Mouse (Mus musculus) kidney, postnatal 0 days (tissue): ENCODE data around the gene Mpig6b. TPM values are rescaled to one million over a fixed set of nuclear protein-coding genes. Genes with fewer than 3 reads are reported as not detected.

ENCODE experiments used
- ATAC-seq: fragments of 200-750 bp; cut with Nextera tagmentation; replicated peaks from 2 replicates; pipeline ENCODE4 v1.8.0; 2017; ENCODE audit warnings: low read depth, moderate number of reproducible peaks, moderate TSS enrichment, moderate library complexity; ENCODE audit not compliant: low FRiP score
- DNase-seq: peaks from one replicate; pipeline ENCODE4 v3.0.0-alpha.2; 2016; ENCODE audit warnings: low spot score
- H3K27ac ChIP-seq: fragments of 300-500 bp; sonication (generic); 2 replicates; pipeline ENCODE4 v1.5.1; 2014; ENCODE audit warnings: mild to moderate bottlenecking
- H3K27me3 ChIP-seq: fragments of 300-500 bp; sonication (generic); 2 replicates; pipeline ENCODE4 v1.6.1; 2014; ENCODE audit warnings: low read length, mixed read lengths; ENCODE audit not compliant: insufficient read depth
- H3K36me3 ChIP-seq: fragments of 300-500 bp; sonication (generic); 2 replicates; pipeline ENCODE4 v1.6.1; 2014; ENCODE audit warnings: low read length, mixed read lengths; ENCODE audit not compliant: insufficient read depth
- H3K4me1 ChIP-seq: fragments of 300-500 bp; sonication (generic); replicated peaks from 2 replicates; pipeline ENCODE4 v1.6.1; 2014; ENCODE audit warnings: antibody characterized with exemption, low read length, mixed read lengths; ENCODE audit not compliant: insufficient read depth
- H3K4me2 ChIP-seq: fragments of 300-500 bp; sonication (generic); 2 replicates; pipeline ENCODE4 v1.6.1; 2014; ENCODE audit warnings: mild to moderate bottlenecking, low read length, moderate library complexity, mixed read lengths
- H3K4me3 ChIP-seq: fragments of 300-500 bp; sonication (generic); replicated peaks from 2 replicates; pipeline ENCODE4 v1.5.1; 2014; ENCODE audit warnings: low read depth, low read length
- H3K9ac ChIP-seq: fragments of 300-500 bp; sonication (generic); 2 replicates; pipeline ENCODE4 v1.6.1; 2014; ENCODE audit warnings: low read depth, low read length
- H3K9me3 ChIP-seq: fragments of 300-500 bp; sonication (generic); replicated peaks from 2 replicates; pipeline ENCODE4 v1.6.1; 2016; ENCODE audit warnings: low read length, inconsistent platforms, mixed read lengths
- CTCF ChIP-seq: IDR thresholded peaks from 2 replicates; pipeline ENCODE4 v1.5.1; 2016; ENCODE audit warnings: antibody characterized with exemption, low read depth, mild to moderate bottlenecking, moderate library complexity
- WGBS: fragments of 180-500 bp; shearing (Covaris S2); extraction: QIAGEN DNeasy Blood & Tissue Kit; methylation state at CpG from one replicate; pipeline ENCODE4 v1.1.7; 2014; 5-methylcytosine and 5-hydroxymethylcytosine counted together
- polyA plus RNA-seq: library from polyadenylated mRNA; unstranded; fragments of >200 nt; fragmentation: Nextera tagmentation; extraction: Ambion mirVana; gene quantifications from 2 replicates; pipeline ENCODE4 v1.2.1, GENCODE M21; 2015

Gene Mpig6b
- polyA plus RNA-seq, 1 experiment from 2014 or later = 0.36 TPM

GRCm38 (mm10) chr17:35074097-35074496 is 8.1 kb upstream of the Mpig6b start:
- Histone ChIP-seq H3K27ac (no peak overlapping the region), H3K4me2 (no peak overlapping the region), H3K9ac (no peak overlapping the region), H3K4me1 (peaks cover 3% of the 10 kb centered on the region; the same call in 1 of the 2 replicates), H3K4me3 (no peak overlapping the region), H3K27me3 (no peaks in the 10 kb centered on the region), H3K36me3 (no peaks in the 10 kb centered on the region), H3K9me3 (no peaks in the 10 kb centered on the region)
- TF ChIP-seq CTCF = no peak
- ATAC-seq (no peak), DNase-seq (no peak)
- 35% methylated on average over 17 of the region's 17 CpGs for WGBS

DNA sequence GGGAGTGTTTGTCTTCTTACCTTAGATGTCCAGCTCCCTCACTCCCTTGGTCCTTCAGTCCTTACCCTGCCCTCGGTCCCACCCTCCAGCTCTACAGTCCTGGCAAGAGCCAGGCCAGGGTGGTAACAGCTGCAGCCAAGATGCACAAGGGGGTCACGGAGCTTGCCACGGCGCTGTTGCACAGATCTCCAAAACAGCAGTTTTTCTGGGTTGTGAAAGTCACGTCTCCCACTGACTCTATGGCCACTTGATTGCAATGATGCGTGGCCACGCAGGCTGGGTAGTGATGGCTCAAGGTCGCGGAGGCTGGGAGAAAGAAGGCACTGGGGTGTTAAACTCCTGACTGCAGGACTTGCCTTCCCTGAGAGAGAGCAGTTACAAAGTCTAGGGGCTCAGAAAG is 5.5 kb upstream of the Mpig6b start:
- no peak for TF ChIP-seq CTCF
- H3K4me1 ChIP-seq = 0 out of 2 replicates have a peak, but pooled peaks cover under 1% of the 10 kb centered on the region
- H3K4me3 ChIP-seq = no peak overlapping the region
- no peak overlapping the region for H3K4me2 ChIP-seq
- H3K9me3 ChIP-seq = no peaks in the 10 kb centered on the region
- 42% methylated on average over 9 of the region's 9 CpGs for WGBS
- ATAC-seq = no peak
- H3K27ac ChIP-seq = no peak overlapping the region
- no peaks in the 10 kb centered on the region for H3K27me3 ChIP-seq
- no peaks in the 10 kb centered on the region for H3K36me3 ChIP-seq
- DNase-seq = no peak
- no peak overlapping the region for H3K9ac ChIP-seq

- WGBS = 59% methylated on average over 6 of the region's 6 CpGs
- no peak overlapping the region for H3K4me3 ChIP-seq
- ATAC-seq (no peak), DNase-seq (no peak)
- no peaks in the 10 kb centered on the region for H3K36me3 ChIP-seq
- H3K9me3 ChIP-seq = no peaks in the 10 kb centered on the region
- H3K27me3 ChIP-seq = no peaks in the 10 kb centered on the region
- no peak overlapping the region for H3K9ac ChIP-seq
- H3K27ac ChIP-seq = no peak overlapping the region
- TF ChIP-seq CTCF = no peak
- H3K4me2 ChIP-seq = no peak overlapping the region
- no peaks in the 10 kb centered on the region for H3K4me1 ChIP-seq
These were observed 4.7 kb upstream of the Mpig6b start for GRCm38 (mm10) chr17:35070556-35071229.

DNA sequence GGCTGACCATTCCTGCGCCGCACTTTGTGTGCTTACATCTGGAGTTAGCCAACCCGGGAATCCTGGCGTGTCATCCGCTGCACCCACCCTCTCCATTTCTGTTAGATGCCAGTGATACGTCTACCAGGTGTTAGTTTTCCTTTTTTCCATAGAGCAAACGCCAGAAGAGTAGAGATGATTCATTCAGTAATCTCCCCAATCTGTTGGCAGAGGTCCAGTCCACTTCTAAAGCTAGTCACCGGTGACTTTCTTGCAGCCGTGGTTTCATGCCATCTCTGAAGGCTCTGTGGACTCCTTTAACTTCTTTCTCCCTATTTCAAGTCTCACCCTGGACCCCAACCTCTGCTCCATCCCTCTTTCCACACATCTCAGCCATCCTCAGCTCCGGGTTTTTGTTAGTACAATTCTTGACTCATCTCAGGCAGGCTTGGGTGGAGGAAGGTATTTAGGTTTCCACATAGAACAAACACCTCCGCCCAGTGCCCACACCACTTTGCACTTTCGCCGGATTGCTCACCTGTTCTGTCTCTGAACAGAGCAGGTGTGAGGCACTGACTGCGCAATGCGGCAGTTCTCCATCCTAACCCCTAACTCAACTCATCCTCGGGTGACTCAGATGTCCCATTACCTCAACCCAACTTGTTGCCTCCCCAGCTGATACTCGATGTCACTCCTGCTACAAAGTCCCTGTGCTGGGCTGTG is 2.4 kb upstream of the Mpig6b start:
- Histone ChIP-seq H3K4me3 (no peak overlapping the region), H3K27ac (no peak overlapping the region), H3K9me3 (no peaks in the 10 kb centered on the region), H3K4me2 (no peak overlapping the region), H3K9ac (no peak overlapping the region), H3K27me3 (no peaks in the 10 kb centered on the region), H3K4me1 (peaks cover 10% of the 10 kb centered on the region; the same call in 1 of the 2 replicates), H3K36me3 (no peaks in the 10 kb centered on the region)
- DNase-seq = no peak
- no peak for ATAC-seq
- WGBS = 76% methylated on average over 17 of the region's 17 CpGs
- TF ChIP-seq CTCF = no peak

GRCm38 (mm10) chr17:35064951-35065947 is 735 bp downstream of the Mpig6b start, which contains the start of gene Ly6g6c:
TSS of gene Ly6g6c (plus strand) at chr17:35065388.
- DNase-seq (peak; percentile 89), ATAC-seq (peak; percentile 54)
- no peaks in the 10 kb centered on the region for H3K27me3 ChIP-seq
- no peaks in the 10 kb centered on the region for H3K9me3 ChIP-seq
- 0 out of 2 replicates have a peak, but pooled peaks have one; percentile 24 for TF ChIP-seq CTCF
- H3K4me2 ChIP-seq = peak within 1 kb of the TSS; percentile 64
- 1% methylated on average over 48 of the region's 48 CpGs for WGBS
- peak within 1 kb of the TSS; percentile 53 for H3K9ac ChIP-seq
- peaks cover 6% of the 10 kb centered on the region; the same call in 1 of the 2 replicates for H3K36me3 ChIP-seq
- peak within 1 kb of the TSS; percentile 79 for H3K27ac ChIP-seq
- H3K4me1 ChIP-seq = peaks cover 16% of the 10 kb centered on the region
- peak within 1 kb of the TSS; percentile 36 for H3K4me3 ChIP-seq
